Mouse (Mus musculus) embryo, embryonic 10.5 days (tissue): Measurements from ENCODE around the gene Klc1.

ENCODE experiments used
- DNase-seq: peaks from one replicate; pipeline ENCODE4 v3.0.0-alpha.2; 2015; ENCODE audit warnings: low spot score

Klc1 gene

GRCm38 (mm10) chr12:111743981-111744423, 14.6 kb upstream of the Klc1 start:
- DNase-seq = no peak

GRCm38 (mm10) chr12:111745274-111745673, 13.4 kb upstream of the Klc1 start:
- no peak for DNase-seq

- no peak for DNase-seq
Observed at GRCm38 (mm10) chr12:111746091-111746490, 12.6 kb upstream of the Klc1 start.

GRCm38 (mm10) chr12:111747421-111747820, 11.2 kb upstream of the Klc1 start:
- no peak for DNase-seq

GRCm38 (mm10) chr12:111750739-111751138, 7.9 kb upstream of the Klc1 start:
- DNase-seq = no peak

GRCm38 (mm10) chr12:111752491-111752890, 6.2 kb upstream of the Klc1 start:
- DNase-seq = no peak

- DNase-seq = no peak
Observed at GRCm38 (mm10) chr12:111753347-111753746, 5.3 kb upstream of the Klc1 start.

- no peak for DNase-seq
Observed at GRCm38 (mm10) chr12:111754710-111755109, 3.9 kb upstream of the Klc1 start.

- DNase-seq = no peak
Observed at GRCm38 (mm10) chr12:111755231-111755630, 3.4 kb upstream of the Klc1 start.

GRCm38 (mm10) chr12:111756082-111756697, 2.5 kb upstream of the Klc1 start:
- no peak for DNase-seq

- DNase-seq = no peak
Observed at GRCm38 (mm10) chr12:111756698-111757082, 2.0 kb upstream of the Klc1 start.

GRCm38 (mm10) chr12:111757561-111758325, 906 bp upstream of the Klc1 start:
- DNase-seq = peak; percentile 39

GRCm38 (mm10) chr12:111759176-111760061, 770 bp downstream of the Klc1 start:
- peak; percentile 49 for DNase-seq

- DNase-seq = no peak
Observed at GRCm38 (mm10) chr12:111760306-111760908, 1.8 kb downstream of the Klc1 start.

- DNase-seq = no peak
Observed at GRCm38 (mm10) chr12:111762620-111763280, 4.1 kb downstream of the Klc1 start.

GRCm38 (mm10) chr12:111766313-111767236, 7.9 kb downstream of the Klc1 start:
- DNase-seq = peak; percentile 76

GRCm38 (mm10) chr12:111768322-111768928, 9.8 kb downstream of the Klc1 start:
- DNase-seq = no peak

GRCm38 (mm10) chr12:111769306-111769705, 10.7 kb downstream of the Klc1 start:
- no peak for DNase-seq

GRCm38 (mm10) chr12:111769816-111770577, 11.3 kb downstream of the Klc1 start:
- DNase-seq = no peak
